Mouse (Mus musculus): ENCODE data around the gene Tpp1. TPM values are rescaled to one million over a fixed set of nuclear protein-coding genes. Genes with fewer than 3 reads are reported as not detected.
A peak's percentile ranks its signal among the peaks of the same experiment; 100 is the strongest.

The Tpp1 gene
- total RNA-seq (2021) = 10 to 100 TPM; 59.7 to 67.7 TPM

- DNase-seq = peak; percentile 91 to 92
These were observed at the start of gene Tpp1 for GRCm38 (mm10) chr7:105751491-105752433. TSS of gene Tpp1 (minus strand) at chr7:105752235.

- DNase-seq = no peak
These were observed 44.9 kb upstream of the Tpp1 start for GRCm38 (mm10) chr7:105796972-105797371.

GRCm38 (mm10) chr7:105795759-105796366, 43.8 kb upstream of the Tpp1 start:
- no peak for DNase-seq

GRCm38 (mm10) chr7:105793701-105794100, 41.7 kb upstream of the Tpp1 start:
- no peak for DNase-seq

- no peak for DNase-seq
These were observed 39.1 kb upstream of the Tpp1 start for GRCm38 (mm10) chr7:105791147-105791546.

- DNase-seq = no peak
These were observed 35.5 kb upstream of the Tpp1 start, which contains the start of gene Dchs1 for GRCm38 (mm10) chr7:105787285-105788140. TSS of gene Dchs1 (minus strand) at chr7:105787654.

GRCm38 (mm10) chr7:105786506-105787284, 34.7 kb upstream of the Tpp1 start:
- no peak for DNase-seq

- DNase-seq = no peak
These were observed 32.5 kb upstream of the Tpp1 start for GRCm38 (mm10) chr7:105784556-105784955.

- DNase-seq = no peak
These were observed 31.8 kb upstream of the Tpp1 start for GRCm38 (mm10) chr7:105783861-105784260.

- DNase-seq = no peak
These were observed 26.7 kb upstream of the Tpp1 start for GRCm38 (mm10) chr7:105778553-105779265.

- no peak for DNase-seq
These were observed 25.9 kb upstream of the Tpp1 start for GRCm38 (mm10) chr7:105777797-105778552.

GRCm38 (mm10) chr7:105777316-105777715, 25.3 kb upstream of the Tpp1 start:
- no peak for DNase-seq

GRCm38 (mm10) chr7:105776026-105776425, 24.0 kb upstream of the Tpp1 start:
- no peak for DNase-seq

- no peak for DNase-seq
These were observed 22.6 kb upstream of the Tpp1 start for GRCm38 (mm10) chr7:105774661-105775060.

GRCm38 (mm10) chr7:105773041-105773440, 21.0 kb upstream of the Tpp1 start:
- DNase-seq = no peak

GRCm38 (mm10) chr7:105772331-105772730, 20.3 kb upstream of the Tpp1 start:
- no peak for DNase-seq

- no peak for DNase-seq
These were observed 17.9 kb upstream of the Tpp1 start for GRCm38 (mm10) chr7:105769959-105770358.

- DNase-seq = no peak
These were observed 15.7 kb upstream of the Tpp1 start for GRCm38 (mm10) chr7:105767729-105768165.

GRCm38 (mm10) chr7:105764331-105764730, 12.3 kb upstream of the Tpp1 start:
- no peak for DNase-seq

Measured in layer of hippocampus, postnatal 36 days (tissue).